ENCODE assay signal across 23 mouse cellular contexts in the genomic region with DNA sequence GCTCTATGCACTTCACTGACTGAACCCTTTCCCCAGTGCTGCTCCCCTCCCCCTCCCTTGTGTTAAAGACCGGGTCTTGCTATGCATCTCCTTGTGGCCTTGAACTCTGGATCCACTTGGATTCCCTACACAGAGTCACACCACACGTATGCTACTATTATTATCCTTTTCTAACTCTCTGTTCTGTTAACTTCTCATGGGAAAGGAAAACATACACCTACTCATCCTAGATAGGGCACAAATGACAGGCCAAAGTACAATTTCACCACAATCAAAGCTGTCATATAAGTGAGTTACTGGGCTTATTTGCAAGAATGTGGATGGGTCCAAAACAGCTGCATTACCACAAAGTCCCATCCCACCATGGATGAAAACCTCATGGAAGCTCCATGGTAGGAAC. TPM values are rescaled to one million over a fixed set of nuclear protein-coding genes. Genes with fewer than 3 reads are reported as not detected.
DNase-seq lines count a peak whose midpoint lies in the region; ATAC-seq and TF ChIP-seq lines count a peak whose summit lies in the region.
"Had no signal": no experiment of that assay in that cellular context is flagged by ENCODE, and none has a peak within 500 bp of the region (broad histone marks: within the 10 kb centered on the region; RNA-seq: fewer than 3 reads in every experiment).

No protein-coding gene starts in this region.

- WGBS in liver, postnatal 0 days (ENCODE audit: insufficient replicate concordance): 54% methylated on average over 2 of the region's 2 CpGs
- WGBS in intestine, postnatal 0 days: 38% methylated on average over 2 of the region's 2 CpGs

- no peaks in the 10 kb centered on the region for H3K36me3 ChIP-seq in liver, postnatal 0 days (replicated peaks; ENCODE audit: insufficient read depth, low read length)
- H3K36me3 ChIP-seq in intestine, postnatal 0 days (ENCODE audit: control insufficient read depth, insufficient read depth): no peaks in the 10 kb centered on the region
- H3K36me3 ChIP-seq: embryonic facial prominence, embryonic 13.5 days; embryonic facial prominence, embryonic 15.5 days; forebrain, embryonic 10.5 days; forebrain, embryonic 12.5 days had no signal

- TF ChIP-seq CTCF in liver, postnatal 0 days (IDR thresholded peaks at IDR 0.05; ENCODE audit: low read depth): no peak
- no peak for TF ChIP-seq CTCF in intestine, postnatal 0 days (IDR thresholded peaks at IDR 0.05; ENCODE audit: low read depth)

- ATAC-seq in liver, postnatal 0 days: peak; percentile 38; the same call in 1 of the 2 replicates
- ATAC-seq in intestine, postnatal 0 days: peak; percentile 68
- no peak for ATAC-seq in monocyte, adult 5-6 weeks (replicated peaks; ENCODE audit: insufficient number of reproducible peaks, low FRiP score, low TSS enrichment, poor library complexity, severe bottlenecking)
- ATAC-seq: forebrain, embryonic 14.5 days; forebrain, embryonic 16.5 days had no signal

- no peak overlapping the region for H3K4me3 ChIP-seq in liver, postnatal 0 days (ENCODE audit: low read depth, low read length)
- H3K4me3 ChIP-seq in intestine, postnatal 0 days (ENCODE audit: low read depth, low read length): no peak overlapping the region
- H3K4me3 ChIP-seq: embryonic facial prominence, embryonic 13.5 days; embryonic facial prominence, embryonic 15.5 days; erythroblast, embryonic 14.5 days; forebrain, embryonic 10.5 days; forebrain, embryonic 12.5 days had no signal

- H3K4me1 ChIP-seq in liver, postnatal 0 days (ENCODE audit: insufficient read depth): no peaks in the 10 kb centered on the region
- no peaks in the 10 kb centered on the region for H3K4me1 ChIP-seq in intestine, postnatal 0 days (replicated peaks; ENCODE audit: control insufficient read depth, insufficient read depth, low read length)
- H3K4me1 ChIP-seq: embryonic facial prominence, embryonic 13.5 days; embryonic facial prominence, embryonic 15.5 days; forebrain, embryonic 10.5 days; forebrain, embryonic 12.5 days had no signal

- TF ChIP-seq EP300 in liver, postnatal 0 days (IDR thresholded peaks at IDR 0.05; ENCODE audit: low read depth): no peak

- H3K9ac ChIP-seq in liver, postnatal 0 days (replicated peaks): no peak overlapping the region
- H3K9ac ChIP-seq in intestine, postnatal 0 days (ENCODE audit: low read depth, low read length): no peak overlapping the region
- H3K9ac ChIP-seq: embryonic facial prominence, embryonic 13.5 days; embryonic facial prominence, embryonic 15.5 days; forebrain, embryonic 12.5 days had no signal

- H3K27me3 ChIP-seq in liver, postnatal 0 days (ENCODE audit: insufficient read depth, low read length): no peaks in the 10 kb centered on the region
- H3K27me3 ChIP-seq in intestine, postnatal 0 days (replicated peaks; ENCODE audit: control insufficient read depth, insufficient read depth, low read length): no peaks in the 10 kb centered on the region
- H3K27me3 ChIP-seq: embryonic facial prominence, embryonic 13.5 days; embryonic facial prominence, embryonic 15.5 days; forebrain, embryonic 12.5 days had no signal

- H3K27ac ChIP-seq in liver, postnatal 0 days (ENCODE audit: low read depth): no peak overlapping the region
- peak overlapping the region; percentile 28; the same call in 1 of the 2 replicates for H3K27ac ChIP-seq in intestine, postnatal 0 days (ENCODE audit: low read depth, low read length)
- H3K27ac ChIP-seq: embryonic facial prominence, embryonic 13.5 days; embryonic facial prominence, embryonic 15.5 days; forebrain, embryonic 10.5 days; forebrain, embryonic 12.5 days had no signal

- no peaks in the 10 kb centered on the region for H3K9me3 ChIP-seq in liver, postnatal 0 days (ENCODE audit: low read length)
- H3K9me3 ChIP-seq in intestine, postnatal 0 days (ENCODE audit: control insufficient read depth): no peaks in the 10 kb centered on the region
- H3K9me3 ChIP-seq: embryonic facial prominence, embryonic 13.5 days; embryonic facial prominence, embryonic 15.5 days; forebrain, embryonic 12.5 days had no signal

- H3K4me2 ChIP-seq in liver, postnatal 0 days (ENCODE audit: low read depth, low read length): no peak overlapping the region
- no peak overlapping the region for H3K4me2 ChIP-seq in intestine, postnatal 0 days (replicated peaks; ENCODE audit: low read depth)
- H3K4me2 ChIP-seq: embryonic facial prominence, embryonic 13.5 days; embryonic facial prominence, embryonic 15.5 days; forebrain, embryonic 12.5 days had no signal

- no peak for DNase-seq in liver, postnatal 0 days
- no peak for DNase-seq in liver
- no peak for DNase-seq in ovary, postnatal 14 days (ENCODE audit: low spot score)
- DNase-seq: adrenal gland, adult 8-10 months; adrenal gland, postnatal 25 days; cerebellum, adult 11 months; cerebellum, adult 18-20 months; cerebellum, adult 8-10 months; cerebellum, adult 9-11 months; cerebellum, postnatal 14 days; cerebellum, postnatal 36 days; embryo, embryonic 11 days had no signal

RNA-seq across cellular contexts. Expression of gene Erc2, which starts 43.8 kb away (rescaled TPM):
- polyA plus RNA-seq in liver, postnatal 0 days (2015; fragmentation: Nextera tagmentation; extraction: Ambion mirVana): 1.5 and 1.9 TPM in 2 replicates
- 3.0 and 3.1 TPM in 2 replicates for polyA plus RNA-seq in intestine, postnatal 0 days (2015; fragmentation: Nextera tagmentation; extraction: Ambion mirVana)
- total RNA-seq in monocyte, adult 5-6 weeks (2017): not detected in 3 replicates
- total RNA-seq: common myeloid progenitor, adult 5-6 weeks; MEL had no signal
- polyA plus RNA-seq: erythroblast, embryonic 14.5 days had no signal
